Mouse (Mus musculus): Measurements from ENCODE around the gene Slc9b2.

Gene Slc9b2

DNA sequence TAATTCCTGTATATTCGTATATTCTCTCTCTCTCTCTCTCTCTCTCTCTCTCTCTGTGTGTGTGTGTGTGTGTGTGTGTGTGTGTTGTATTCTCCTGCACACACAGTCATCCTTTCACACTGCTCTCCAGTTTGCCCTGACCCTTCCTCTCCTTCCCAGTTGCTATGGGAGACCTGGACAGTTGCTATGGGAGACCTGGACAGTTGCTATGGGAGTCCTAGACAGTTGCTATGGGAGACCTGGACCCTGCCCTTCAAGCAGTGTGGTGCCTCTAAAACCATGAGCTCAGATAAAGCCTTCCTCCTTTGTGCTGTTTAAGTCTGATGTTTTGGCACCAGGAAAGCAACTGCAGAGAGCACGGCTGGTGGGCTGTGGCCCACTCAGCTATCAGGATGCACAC lies 6.2 kb downstream of the Slc9b2 start:
- peak; percentile 22 for DNase-seq

DNA sequence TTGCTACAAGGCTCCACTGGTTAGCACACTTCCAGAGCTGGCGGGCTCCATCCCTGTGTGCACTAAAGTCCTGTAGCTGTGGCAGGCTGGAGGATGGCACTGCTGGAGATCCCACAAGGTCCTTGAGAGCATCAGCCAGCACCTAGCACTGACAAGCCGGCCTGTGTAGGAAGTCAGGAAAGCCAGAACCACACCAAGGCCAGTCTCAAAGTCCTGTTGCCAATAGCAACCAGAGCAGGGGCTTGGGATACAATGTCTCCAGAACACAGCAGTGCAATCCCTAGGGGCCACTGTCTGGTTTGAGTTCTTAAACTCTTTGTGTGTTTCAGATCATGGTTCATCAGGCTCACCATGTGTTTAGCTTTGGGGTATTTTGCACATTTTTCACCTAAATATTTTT lies 7.3 kb downstream of the Slc9b2 start:
- DNase-seq = no peak

DNA sequence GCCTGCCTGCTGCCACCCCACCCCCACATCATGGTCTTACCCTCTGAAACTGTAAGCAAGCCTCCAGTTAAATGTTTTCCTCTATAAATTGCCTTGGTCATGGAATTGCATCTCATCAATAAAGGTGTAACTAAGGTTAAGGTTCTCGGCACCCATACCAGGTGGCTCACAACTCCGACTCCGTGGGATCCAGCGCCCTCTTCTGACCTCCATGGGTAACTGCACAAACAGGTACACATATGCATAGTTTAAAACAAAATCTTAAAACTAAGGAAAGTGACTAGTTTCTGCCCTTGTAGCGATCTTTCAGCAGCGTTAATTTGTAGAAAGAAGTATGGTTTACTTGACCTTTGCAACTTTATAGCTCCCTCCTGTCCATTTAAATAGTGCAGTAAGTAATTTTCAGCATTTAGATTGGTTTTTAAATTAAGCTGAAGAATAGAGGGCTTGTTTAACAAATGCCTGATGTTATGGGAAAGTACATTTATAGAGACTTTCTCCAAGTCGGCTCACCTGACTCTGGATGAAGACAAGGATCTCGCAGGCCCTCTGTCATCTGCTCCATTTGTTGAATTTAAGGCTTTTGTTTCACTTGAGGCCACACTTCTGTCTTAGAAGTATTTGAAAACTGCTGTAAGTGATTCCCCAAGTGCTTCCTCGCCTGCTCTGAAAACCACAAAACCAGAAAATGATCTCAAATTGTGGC lies 8.4 kb downstream of the Slc9b2 start:
- DNase-seq = no peak

DNA sequence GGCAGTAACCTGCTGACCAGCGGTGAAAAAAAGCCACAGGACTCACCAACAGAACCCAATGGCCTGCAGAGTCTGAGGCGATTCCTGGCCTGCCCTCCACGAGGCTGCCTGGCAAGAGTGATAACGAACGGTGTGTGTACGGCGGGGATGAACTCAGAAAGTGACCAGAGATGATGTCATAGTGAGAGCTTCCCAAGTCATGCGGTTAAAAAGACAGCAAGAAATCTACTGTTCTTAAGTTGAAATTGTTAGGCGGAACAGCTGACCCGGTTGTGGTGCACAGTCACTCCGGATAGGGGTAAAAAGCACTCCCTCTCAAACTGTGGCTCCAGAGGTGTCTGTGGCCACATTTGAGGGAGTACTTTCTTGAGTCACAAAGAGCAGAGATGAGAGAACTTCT lies 10.8 kb downstream of the Slc9b2 start:
- DNase-seq = no peak

DNA sequence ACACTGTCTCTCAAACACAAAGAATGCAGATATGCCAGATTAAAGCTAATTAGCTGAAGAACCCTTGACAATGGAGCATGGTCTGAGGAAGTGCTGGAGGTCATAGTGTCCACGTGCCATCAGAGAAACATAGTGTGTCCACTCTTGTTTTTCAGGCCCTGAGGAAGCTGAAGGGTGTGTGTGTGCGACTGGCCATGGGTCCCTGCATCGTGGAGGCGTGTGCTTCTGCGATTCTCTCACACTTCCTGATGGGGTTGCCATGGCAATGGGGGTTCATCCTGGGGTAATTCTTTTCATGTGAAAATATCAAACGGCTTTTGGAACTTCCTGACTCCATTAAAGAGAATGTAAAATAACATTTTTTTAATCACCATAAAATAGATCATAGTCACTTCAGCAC lies 16.9 kb downstream of the Slc9b2 start:
- no peak for DNase-seq

DNA sequence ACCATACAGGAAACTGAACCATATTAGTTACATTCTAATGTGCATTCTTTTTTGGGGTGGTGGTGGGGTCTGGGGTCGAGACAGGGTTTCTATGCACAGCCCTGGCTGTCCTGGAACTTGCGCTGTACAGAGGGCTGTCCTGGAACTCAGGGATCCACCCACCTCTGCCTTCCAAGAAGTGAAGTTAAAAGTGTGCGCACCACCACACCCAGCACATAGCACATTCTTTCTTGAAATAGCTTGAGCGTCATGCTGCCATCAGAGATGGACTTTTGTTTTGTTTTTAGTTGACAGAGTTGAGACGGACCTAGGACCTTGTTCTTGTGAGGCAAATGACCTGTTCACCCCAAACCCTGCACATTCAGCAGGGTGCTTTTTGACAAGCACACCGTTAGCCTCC lies 19.7 kb downstream of the Slc9b2 start:
- no peak for DNase-seq

DNA sequence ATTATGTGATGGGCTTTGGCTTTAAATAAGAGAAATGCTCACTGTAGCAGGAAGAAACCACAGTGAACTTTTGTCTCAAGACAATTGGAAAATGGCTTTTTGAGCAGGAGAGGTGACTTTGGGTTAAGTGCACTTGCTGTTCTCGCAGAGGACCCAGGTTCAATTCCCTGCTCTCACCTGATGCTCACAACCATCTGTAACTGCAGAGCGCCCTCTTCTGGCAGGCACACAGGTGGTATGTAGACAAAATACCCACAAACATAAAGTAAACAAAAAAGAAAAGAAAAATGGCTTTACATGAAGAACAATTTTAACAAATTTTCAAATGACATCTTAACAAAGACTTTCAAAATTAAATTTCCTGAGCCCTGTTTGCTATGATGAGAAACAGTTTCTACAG lies 20.1 kb downstream of the Slc9b2 start:
- DNase-seq = no peak

DNA sequence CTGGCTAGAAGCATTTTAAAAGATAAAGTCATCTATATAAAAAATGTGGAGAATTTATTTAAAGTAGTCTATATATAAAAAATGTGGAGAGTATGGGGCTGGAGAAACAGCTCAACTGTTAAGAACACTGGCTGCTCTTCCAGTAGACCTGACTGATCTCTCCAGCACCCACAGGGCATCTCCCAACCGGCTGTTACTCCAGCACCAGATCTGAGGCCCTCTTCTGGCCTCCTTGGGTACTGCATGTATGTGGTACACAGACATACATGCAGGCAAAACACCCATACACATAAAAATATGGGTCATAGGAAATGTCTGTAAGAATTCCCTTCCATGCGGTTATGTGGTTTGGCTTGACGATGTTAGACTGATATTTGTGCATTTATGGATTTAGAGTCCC lies 21.1 kb downstream of the Slc9b2 start:
- peak; percentile 70 for DNase-seq

DNA sequence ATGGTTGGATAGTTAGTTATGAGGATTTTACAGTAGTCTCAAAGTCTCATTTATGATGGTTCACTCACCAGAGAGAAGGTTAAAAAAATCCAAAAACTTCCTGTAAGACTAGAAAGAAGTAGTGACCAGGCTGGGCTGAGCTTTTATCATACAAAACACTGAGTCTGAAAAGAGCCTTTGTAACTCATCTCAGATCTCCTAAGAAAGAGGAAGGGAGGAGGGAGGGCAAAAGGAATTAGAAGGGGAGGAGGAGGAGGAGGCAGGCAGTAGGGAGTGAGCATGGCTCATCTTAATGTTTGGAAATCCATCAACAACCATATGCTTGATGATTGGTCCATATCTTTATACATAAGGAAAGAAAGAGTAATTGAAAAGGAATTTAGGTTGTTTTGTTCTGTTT lies 25.2 kb downstream of the Slc9b2 start:
- no peak for DNase-seq

DNA sequence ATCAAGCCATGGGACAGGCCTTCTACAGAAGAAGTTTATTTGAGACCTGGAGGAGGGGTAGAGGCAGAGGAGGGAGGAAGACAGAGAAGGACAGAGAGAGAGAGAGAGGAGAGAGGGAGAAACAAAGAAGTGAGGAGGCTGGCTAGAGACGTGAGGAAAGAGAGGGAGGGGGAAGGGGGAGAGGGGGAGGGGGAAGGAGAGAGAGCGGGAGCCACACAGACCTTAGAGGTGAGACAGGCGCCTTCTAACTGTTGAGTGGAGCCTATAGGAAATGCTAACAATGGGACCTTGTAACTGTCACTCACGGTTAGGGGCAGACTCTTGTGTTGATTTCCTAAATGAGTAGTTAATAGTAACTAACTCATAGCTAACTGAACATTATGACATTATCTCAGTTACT lies 26.3 kb downstream of the Slc9b2 start:
- no peak for DNase-seq

DNA sequence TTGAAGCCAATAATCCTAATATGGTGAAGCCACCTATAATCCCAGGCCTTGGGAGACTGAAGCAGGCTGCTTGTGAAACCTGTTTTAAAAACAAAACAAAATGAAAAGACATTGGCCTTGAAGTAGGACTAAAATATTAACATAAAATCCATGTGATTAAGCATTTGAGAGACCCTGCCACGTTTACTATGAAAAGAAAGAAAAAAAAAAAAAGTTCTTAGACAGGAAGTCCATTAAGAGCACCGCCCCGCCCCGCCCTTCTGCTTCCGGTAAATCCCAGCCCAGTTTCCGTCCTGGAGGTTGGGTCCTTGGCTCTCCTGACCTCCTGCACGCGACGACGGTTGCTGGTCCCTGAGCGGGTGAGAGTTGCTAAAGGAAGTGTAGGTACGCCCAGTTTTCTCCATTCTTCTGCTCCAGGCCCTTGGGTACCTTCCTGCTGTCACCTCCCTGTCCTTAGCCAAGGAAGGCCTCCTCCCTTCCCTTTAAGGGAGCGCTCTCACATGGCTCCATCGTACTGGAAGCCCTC lies 40.3 kb downstream of the Slc9b2 start, which contains the start of gene Slc9b1:
Gene Slc9b1 (plus strand): TSS at position 291 of the 526 bp plus-strand sequence.
- DNase-seq = no peak

DNA sequence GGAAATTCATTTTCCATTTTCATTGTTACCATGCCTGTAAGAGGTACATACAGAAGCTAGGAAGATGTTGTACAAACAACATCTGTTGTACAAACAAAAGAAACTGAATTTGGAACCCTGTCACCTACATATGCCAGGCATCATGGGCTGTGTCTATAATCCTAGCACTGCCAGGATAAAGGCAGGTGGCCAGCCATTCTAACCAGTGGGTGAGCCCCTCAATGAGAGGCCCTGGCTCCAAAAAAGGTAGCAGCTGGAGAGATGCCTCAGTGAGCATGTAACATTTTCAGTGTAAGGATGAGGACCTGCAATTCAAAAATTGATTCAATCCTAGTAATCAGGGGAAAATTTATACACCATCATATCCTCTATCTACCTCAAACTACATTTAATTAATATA lies 41.5 kb downstream of the Slc9b2 start:
- no peak for DNase-seq

DNA sequence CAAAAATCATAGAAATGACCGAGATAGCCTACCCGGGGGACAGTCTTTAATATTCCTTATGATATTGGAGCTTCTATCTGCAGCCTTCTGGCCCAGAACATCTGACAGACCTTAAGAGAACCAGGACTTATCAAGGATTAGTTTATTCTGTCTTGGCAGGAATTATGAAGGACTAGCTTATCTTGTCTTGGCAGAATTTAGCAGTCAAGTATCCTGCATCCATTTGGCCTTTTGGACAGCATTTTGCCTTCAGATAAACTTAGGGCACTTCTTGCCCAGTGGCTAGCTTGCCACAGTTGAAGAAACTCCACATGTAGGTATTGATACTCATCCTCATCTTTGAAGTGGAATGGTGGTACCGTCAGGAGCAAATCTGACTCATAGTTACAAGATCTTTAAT lies 44.4 kb downstream of the Slc9b2 start:
- no peak for DNase-seq

DNA sequence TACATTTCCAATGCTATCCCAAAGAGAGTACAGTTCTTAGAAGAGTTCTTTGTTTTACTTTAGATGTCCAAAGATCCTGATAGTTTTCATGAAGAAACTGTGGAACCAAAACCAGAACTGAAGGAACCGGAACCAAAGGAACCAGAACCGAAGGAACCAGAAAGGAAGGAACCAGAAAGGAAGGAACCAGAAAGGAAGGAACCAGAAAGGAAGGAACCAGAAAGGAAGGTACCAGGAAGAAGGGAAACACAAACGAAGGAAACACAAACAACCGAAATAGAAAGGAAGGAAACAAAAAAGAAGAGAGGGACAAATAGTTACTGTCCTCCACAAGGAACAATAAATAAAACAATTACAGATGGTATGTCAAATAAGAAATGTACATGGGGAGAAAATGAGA lies 49.9 kb downstream of the Slc9b2 start:
- no peak for DNase-seq

DNA sequence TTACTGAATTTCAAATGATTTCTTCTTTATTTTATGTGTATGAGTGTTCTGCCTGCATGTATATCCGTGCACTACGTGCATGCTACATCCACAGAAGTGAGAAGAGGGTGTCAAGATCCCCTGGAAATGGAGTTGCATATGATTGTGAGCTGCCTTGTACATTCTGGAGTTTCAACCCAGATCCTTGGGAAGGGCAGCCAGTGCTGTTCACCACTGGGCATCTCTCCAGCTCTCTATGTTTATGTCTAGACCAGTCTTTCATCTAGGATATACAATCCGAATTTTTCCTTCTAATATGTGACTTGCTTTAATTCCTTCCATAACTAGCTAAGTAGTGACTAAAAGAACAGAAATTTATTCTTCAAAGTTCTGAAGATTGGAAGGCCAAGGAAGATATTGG lies 68.3 kb downstream of the Slc9b2 start:
- DNase-seq = no peak

DNA sequence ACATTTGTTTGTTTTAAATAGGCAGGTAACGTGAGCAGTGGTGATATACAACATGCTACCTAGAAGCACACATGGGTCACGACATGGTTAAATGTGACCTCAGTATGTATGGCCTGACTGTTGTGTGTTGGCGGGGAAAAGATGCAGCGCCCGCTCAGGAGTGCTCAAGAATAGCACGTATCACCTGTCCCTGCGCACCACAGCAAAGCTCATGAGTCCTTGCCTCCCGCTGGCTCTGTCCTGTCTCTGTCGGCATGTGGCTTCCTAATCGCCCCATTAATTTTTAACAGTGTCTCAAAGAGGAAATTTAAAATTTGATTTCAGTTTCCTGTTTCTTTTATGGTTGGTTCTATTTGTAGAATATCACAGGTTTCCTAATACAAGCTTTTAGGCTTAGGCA lies 69.9 kb downstream of the Slc9b2 start:
- no peak for DNase-seq

DNA sequence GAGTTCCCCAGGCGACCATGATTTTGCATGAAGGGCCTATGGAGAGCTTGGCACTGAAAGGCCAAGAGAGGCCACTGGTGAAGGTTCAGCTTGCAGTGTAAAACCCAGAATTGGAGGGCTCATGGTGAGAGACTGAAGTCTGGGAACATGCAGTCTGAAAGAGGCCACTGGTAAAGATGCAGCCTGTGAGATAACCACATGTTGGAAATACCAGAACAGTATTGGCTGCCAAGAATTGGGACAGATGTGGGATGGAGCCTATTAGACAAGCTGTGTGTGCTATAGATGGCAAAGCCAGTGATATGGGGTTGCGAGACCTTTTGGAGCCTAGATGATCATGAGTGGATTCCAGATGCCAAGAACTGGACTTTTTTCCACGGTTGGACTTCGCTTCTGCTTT lies 72.4 kb downstream of the Slc9b2 start:
- no peak for DNase-seq

DNA sequence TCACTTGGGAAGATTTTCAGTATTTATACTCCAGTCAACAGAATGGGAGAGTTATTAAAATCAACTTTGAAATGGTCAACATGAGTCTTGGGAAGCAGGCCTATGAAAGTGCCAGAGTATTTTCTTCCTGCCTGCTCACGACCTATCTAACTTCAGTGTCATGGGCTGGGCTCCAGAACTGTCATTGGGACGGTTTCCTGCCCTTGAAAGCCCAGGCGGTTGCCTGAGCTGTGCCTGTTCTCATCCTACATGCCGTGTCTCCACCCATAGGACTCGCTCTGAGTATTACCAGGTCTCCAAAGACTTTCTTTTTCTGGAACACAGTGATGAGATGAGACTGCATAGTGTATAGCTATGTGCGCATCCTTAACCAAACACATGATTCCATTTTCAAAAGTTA lies 85.7 kb downstream of the Slc9b2 start:
- DNase-seq = no peak
